Mouse (Mus musculus) brown adipose tissue, adult 24 weeks (tissue): ENCODE measurements around the gene Cipc. TPM values are rescaled to one million over a fixed set of nuclear protein-coding genes. Genes with fewer than 3 reads are reported as not detected.

ENCODE experiments used
- H3K27ac ChIP-seq: fragments of 200-500 bp; replicated peaks from 2 replicates; pipeline ENCODE4 v1.5.1; 2012; ENCODE audit warnings: low read depth, mild to moderate bottlenecking, low read length
- H3K4me1 ChIP-seq: fragments of 200-500 bp; 2 replicates; pipeline ENCODE4 v1.6.1; 2012; ENCODE audit warnings: low read length, mixed read lengths; ENCODE audit not compliant: control insufficient read depth, insufficient read depth, insufficient read length
- H3K4me3 ChIP-seq: fragments of 200-500 bp; 2 replicates; pipeline ENCODE4 v1.5.1; 2012; ENCODE audit warnings: low read depth, mild to moderate bottlenecking, low read length, moderate library complexity; ENCODE audit not compliant: insufficient read depth
- polyA plus RNA-seq: library from polyadenylated mRNA; stranded (reverse); fragments of >200 nt; gene quantifications from 2 replicates; pipeline ENCODE4 v1.2.4, GENCODE M21; 2012; ENCODE audit not compliant: missing spikeins, insufficient read depth, insufficient read length

Cipc gene
- polyA plus RNA-seq, 1 experiment = 16.4 TPM

GRCm38 (mm10) chr12:86916796-86917573 lies 29.9 kb upstream of the Cipc start:
- H3K27ac ChIP-seq = no peak overlapping the region
- H3K4me3 ChIP-seq = no peak overlapping the region
- H3K4me1 ChIP-seq = no peaks in the 10 kb centered on the region; the same call in 1 of the 2 replicates

- H3K27ac ChIP-seq = no peak overlapping the region
- no peaks in the 10 kb centered on the region; the same call in 1 of the 2 replicates for H3K4me1 ChIP-seq
- H3K4me3 ChIP-seq = no peak overlapping the region
These were observed 28.4 kb upstream of the Cipc start for GRCm38 (mm10) chr12:86918361-86918967.

GRCm38 (mm10) chr12:86918983-86919722 lies 27.7 kb upstream of the Cipc start:
- Histone ChIP-seq H3K27ac (no peak overlapping the region), H3K4me1 (no peaks in the 10 kb centered on the region; the same call in 1 of the 2 replicates), H3K4me3 (no peak overlapping the region)

- no peak overlapping the region for H3K27ac ChIP-seq
- H3K4me1 ChIP-seq = no peaks in the 10 kb centered on the region; the same call in 1 of the 2 replicates
- H3K4me3 ChIP-seq = no peak overlapping the region
These were observed 23.0 kb upstream of the Cipc start for GRCm38 (mm10) chr12:86923837-86924236.

- H3K4me3 ChIP-seq = no peak overlapping the region
These were observed 15.7 kb upstream of the Cipc start for GRCm38 (mm10) chr12:86930934-86931729.

GRCm38 (mm10) chr12:86931919-86932574 lies 14.8 kb upstream of the Cipc start:
- peak overlapping the region; percentile 99 for H3K27ac ChIP-seq

More at GRCm38 (mm10) chr12:86930934-86931729, 15.7 kb upstream of the Cipc start:
- Histone ChIP-seq H3K4me1 (peaks cover 26% of the 10 kb centered on the region), H3K27ac (peak overlapping the region; percentile 99)

GRCm38 (mm10) chr12:86932575-86932952 lies 14.3 kb upstream of the Cipc start:
- Histone ChIP-seq H3K27ac (peak overlapping the region; percentile 93), H3K4me1 (peaks cover 35% of the 10 kb centered on the region), H3K4me3 (no peak overlapping the region)

More at GRCm38 (mm10) chr12:86931919-86932574, 14.8 kb upstream of the Cipc start:
- H3K4me3 ChIP-seq = no peak overlapping the region
- peaks cover 31% of the 10 kb centered on the region for H3K4me1 ChIP-seq

GRCm38 (mm10) chr12:86934748-86935147 lies 12.1 kb upstream of the Cipc start:
- Histone ChIP-seq H3K4me3 (no peak overlapping the region), H3K4me1 (peaks cover 38% of the 10 kb centered on the region), H3K27ac (peak overlapping the region; percentile 5; the same call in 1 of the 2 replicates)

- Histone ChIP-seq H3K27ac (peak overlapping the region; percentile 61), H3K4me1 (peaks cover 38% of the 10 kb centered on the region), H3K4me3 (no peak overlapping the region)
These were observed 11.1 kb upstream of the Cipc start for GRCm38 (mm10) chr12:86935692-86936282.

GRCm38 (mm10) chr12:86936587-86937343 lies 10.1 kb upstream of the Cipc start:
- Histone ChIP-seq H3K27ac (peak overlapping the region; percentile 96), H3K4me1 (peaks cover 34% of the 10 kb centered on the region), H3K4me3 (no peak overlapping the region)

GRCm38 (mm10) chr12:86938571-86938970 lies 8.3 kb upstream of the Cipc start:
- peaks cover 23% of the 10 kb centered on the region for H3K4me1 ChIP-seq
- H3K27ac ChIP-seq = peak overlapping the region; percentile 90
- H3K4me3 ChIP-seq = no peak overlapping the region

GRCm38 (mm10) chr12:86941173-86941572 lies 5.7 kb upstream of the Cipc start:
- Histone ChIP-seq H3K4me3 (no peak overlapping the region), H3K27ac (no peak overlapping the region), H3K4me1 (peaks cover 11% of the 10 kb centered on the region)

- peaks cover 8% of the 10 kb centered on the region for H3K4me1 ChIP-seq
- H3K27ac ChIP-seq = no peak overlapping the region; the same call in 1 of the 2 replicates
- H3K4me3 ChIP-seq = no peak overlapping the region
These were observed 4.9 kb upstream of the Cipc start for GRCm38 (mm10) chr12:86941734-86942486.
